Mouse (Mus musculus): ENCODE data around the gene Gstt2.
"Not testable (repeated sequence)": the region's sequence is repeated elsewhere in the genome, so short reads cannot be mapped to it uniquely, and the experiment has no call there.

Gstt2 gene

GRCm38 (mm10) chr10:75855416-75855981 lies 18.3 kb upstream of the Gstt2 start:
- no peak for ATAC-seq (ENCODE audit: low TSS enrichment)

GRCm38 (mm10) chr10:75854791-75855190 lies 17.6 kb upstream of the Gstt2 start:
- ATAC-seq (ENCODE audit: low TSS enrichment) = no peak; the same call in 1 of the 2 replicates

GRCm38 (mm10) chr10:75854096-75854495 lies 16.9 kb upstream of the Gstt2 start:
- no peak for ATAC-seq (ENCODE audit: low TSS enrichment)

- peak; percentile 58 for ATAC-seq (ENCODE audit: low TSS enrichment)
These were observed 16.2 kb upstream of the Gstt2 start for GRCm38 (mm10) chr10:75853452-75853851.

- no peak for ATAC-seq (ENCODE audit: low TSS enrichment)
These were observed 15.4 kb upstream of the Gstt2 start for GRCm38 (mm10) chr10:75852539-75853125.

- no peak for ATAC-seq (ENCODE audit: low TSS enrichment)
These were observed 14.5 kb upstream of the Gstt2 start for GRCm38 (mm10) chr10:75851681-75852080.

- ATAC-seq (ENCODE audit: low TSS enrichment) = no peak
These were observed 13.9 kb upstream of the Gstt2 start for GRCm38 (mm10) chr10:75851076-75851475.

GRCm38 (mm10) chr10:75848382-75848781 lies 11.2 kb upstream of the Gstt2 start:
- no peak for ATAC-seq (ENCODE audit: low TSS enrichment)

GRCm38 (mm10) chr10:75845306-75845930 lies 8.2 kb upstream of the Gstt2 start:
- no peak for ATAC-seq (ENCODE audit: low TSS enrichment)

GRCm38 (mm10) chr10:75844800-75845199 lies 7.6 kb upstream of the Gstt2 start:
- ATAC-seq (ENCODE audit: low TSS enrichment) = no peak

GRCm38 (mm10) chr10:75843898-75844297 lies 6.7 kb upstream of the Gstt2 start:
- ATAC-seq (ENCODE audit: low TSS enrichment) = not testable (repeated sequence)

- ATAC-seq (ENCODE audit: low TSS enrichment) = no peak
These were observed 1.9 kb upstream of the Gstt2 start for GRCm38 (mm10) chr10:75839092-75839491.

- ATAC-seq (ENCODE audit: low TSS enrichment) = no peak
These were observed 1.3 kb downstream of the Gstt2 start for GRCm38 (mm10) chr10:75835761-75836531.

GRCm38 (mm10) chr10:75835307-75835706 lies 1.9 kb downstream of the Gstt2 start:
- peak; percentile 39 for ATAC-seq (ENCODE audit: low TSS enrichment)

- ATAC-seq (ENCODE audit: low TSS enrichment) = no peak
These were observed 2.5 kb downstream of the Gstt2 start for GRCm38 (mm10) chr10:75834721-75835120.

GRCm38 (mm10) chr10:75834250-75834649 lies 3.0 kb downstream of the Gstt2 start:
- ATAC-seq (ENCODE audit: low TSS enrichment) = no peak

GRCm38 (mm10) chr10:75833456-75834080 lies 3.7 kb downstream of the Gstt2 start:
- ATAC-seq (ENCODE audit: low TSS enrichment) = no peak

GRCm38 (mm10) chr10:75832272-75832895 lies 4.8 kb downstream of the Gstt2 start:
- peak; percentile 32; the same call in 1 of the 2 replicates for ATAC-seq (ENCODE audit: low TSS enrichment)

- no peak for ATAC-seq (ENCODE audit: low TSS enrichment)
These were observed 7.0 kb downstream of the Gstt2 start for GRCm38 (mm10) chr10:75830275-75830670.

- no peak for ATAC-seq (ENCODE audit: low TSS enrichment)
These were observed 7.5 kb downstream of the Gstt2 start for GRCm38 (mm10) chr10:75829529-75830274.

- peak; percentile 91 for ATAC-seq (ENCODE audit: low TSS enrichment)
These were observed 8.7 kb downstream of the Gstt2 start for GRCm38 (mm10) chr10:75828500-75828931.
